8 mouse cellular contexts compared by ENCODE assay signal in the genomic region with DNA sequence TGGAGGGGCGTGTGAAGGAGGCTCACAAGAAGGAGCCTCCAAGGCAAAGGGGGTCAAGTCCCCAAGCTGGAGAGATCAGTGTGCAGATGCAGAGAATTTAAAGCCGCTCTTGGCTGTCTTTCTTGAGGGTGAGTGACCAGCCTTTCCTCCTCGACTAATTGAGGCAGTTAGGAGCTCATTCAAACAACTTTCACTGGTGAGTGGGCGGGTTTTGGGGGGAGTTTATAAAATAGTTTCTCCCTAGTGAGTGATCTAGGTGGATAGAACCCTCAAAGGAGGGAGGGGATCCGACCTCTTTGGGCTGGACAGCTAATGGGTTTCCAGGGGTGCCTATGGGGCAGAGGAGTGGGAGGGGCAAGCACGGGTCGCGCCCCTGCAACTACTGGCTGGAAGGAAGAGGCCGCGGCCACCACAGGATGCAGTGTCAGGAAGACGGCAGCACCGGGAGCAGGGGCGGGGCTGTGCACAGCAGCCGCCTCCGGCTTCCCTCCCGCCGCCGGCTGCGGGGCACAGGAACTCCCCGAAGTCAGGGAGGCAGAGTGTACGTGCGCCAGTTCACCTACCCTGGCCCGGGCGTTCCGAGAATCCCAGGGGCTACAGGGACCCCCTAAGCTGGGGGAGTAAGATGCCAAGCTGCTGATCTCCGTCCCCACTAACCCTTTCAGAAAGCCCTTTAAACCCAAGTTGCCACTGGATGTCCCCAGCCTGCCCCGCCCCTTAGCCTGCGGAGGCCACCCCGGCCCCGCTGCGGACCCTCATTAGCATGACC.
A peak's percentile ranks its signal among the peaks of the same experiment; 100 is the strongest.
DNase-seq lines count a peak whose midpoint lies in the region; ATAC-seq and TF ChIP-seq lines count a peak whose summit lies in the region.

No protein-coding gene starts in this region.

- no peak for TF ChIP-seq CTCF in cortical plate, adult 2 months (IDR thresholded peaks at IDR 0.05; ENCODE audit: extremely low read depth, insufficient read depth, low read length)
- no peak for TF ChIP-seq CTCF in liver, postnatal 0 days (IDR thresholded peaks at IDR 0.05; ENCODE audit: low read depth)

- 4% methylated on average over 31 of the region's 31 CpGs for WGBS in intestine, embryonic 16.5 days
- WGBS in liver, postnatal 0 days (ENCODE audit: insufficient replicate concordance) = 4% methylated on average over 31 of the region's 31 CpGs

- H3K9me3 ChIP-seq in intestine, embryonic 16.5 days (ENCODE audit: control insufficient read depth, low read length) = no peaks in the 10 kb centered on the region
- no peaks in the 10 kb centered on the region for H3K9me3 ChIP-seq in liver, postnatal 0 days (ENCODE audit: low read length)

- peaks cover 12% of the 10 kb centered on the region for H3K4me1 ChIP-seq in cortical plate, adult 2 months (ENCODE audit: control insufficient read depth, insufficient read depth, low read length)
- H3K4me1 ChIP-seq in intestine, embryonic 16.5 days (ENCODE audit: control insufficient read depth, insufficient read depth, low read length) = peaks cover 62% of the 10 kb centered on the region
- H3K4me1 ChIP-seq in liver, postnatal 0 days (ENCODE audit: insufficient read depth) = peaks cover 30% of the 10 kb centered on the region

- DNase-seq in retina, embryonic 14.5 days (ENCODE audit: low spot score) = peak; percentile 81
- DNase-seq in retina, postnatal 1 day = no peak
- DNase-seq in heart, adult 18-20 months = peak; percentile 74 to 90
- peak; percentile 75 for DNase-seq in liver, postnatal 0 days
- peak; percentile 85 for DNase-seq in neural tube, embryonic 10.5 days (ENCODE audit: extremely low spot score, low spot score)
- peak; percentile 82 to 90 for DNase-seq in thymus, postnatal 36 days

- no peak for TF ChIP-seq POLR2A in cortical plate, adult 2 months (IDR thresholded peaks at IDR 0.05; ENCODE audit: extremely low read depth, insufficient read depth, low read length)

- no peaks in the 10 kb centered on the region for H3K36me3 ChIP-seq in intestine, embryonic 16.5 days (ENCODE audit: control insufficient read depth, insufficient read depth, low read length)
- peaks cover 4% of the 10 kb centered on the region; the same call in 1 of the 2 replicates for H3K36me3 ChIP-seq in liver, postnatal 0 days (replicated peaks; ENCODE audit: insufficient read depth, low read length)

- TF ChIP-seq EP300 in liver, postnatal 0 days (IDR thresholded peaks at IDR 0.05; ENCODE audit: low read depth) = no peak

- ATAC-seq in intestine, embryonic 16.5 days = peak; percentile 57
- peak; percentile 55 for ATAC-seq in liver, postnatal 0 days

- peak overlapping the region; percentile 90 for H3K9ac ChIP-seq in intestine, embryonic 16.5 days (ENCODE audit: low read depth, low read length)
- peak overlapping the region; percentile 68 for H3K9ac ChIP-seq in liver, postnatal 0 days (replicated peaks)

- H3K27ac ChIP-seq in cortical plate, adult 2 months (ENCODE audit: insufficient read depth, low read length) = peak overlapping the region; percentile 80; the same call in 1 of the 2 replicates
- peak overlapping the region; percentile 88 for H3K27ac ChIP-seq in intestine, embryonic 16.5 days (ENCODE audit: low read length)
- H3K27ac ChIP-seq in liver, postnatal 0 days (ENCODE audit: low read depth) = peak overlapping the region; percentile 74

- H3K4me3 ChIP-seq in cortical plate, adult 2 months (ENCODE audit: insufficient read depth, low read length) = peak overlapping the region; percentile 56
- H3K4me3 ChIP-seq in intestine, embryonic 16.5 days (ENCODE audit: low read length) = peak overlapping the region; percentile 77
- peak overlapping the region; percentile 55 for H3K4me3 ChIP-seq in liver, postnatal 0 days (ENCODE audit: low read depth, low read length)

- H3K4me2 ChIP-seq in intestine, embryonic 16.5 days (ENCODE audit: low read depth, low read length) = peak overlapping the region; percentile 99
- peak overlapping the region; percentile 89 for H3K4me2 ChIP-seq in liver, postnatal 0 days (ENCODE audit: low read depth, low read length)

- no peaks in the 10 kb centered on the region for H3K27me3 ChIP-seq in intestine, embryonic 16.5 days (replicated peaks; ENCODE audit: control insufficient read depth, insufficient read depth, low read length)
- 0 out of 2 replicates have a peak, but pooled peaks cover 6% of the 10 kb centered on the region for H3K27me3 ChIP-seq in liver, postnatal 0 days (ENCODE audit: insufficient read depth, low read length)
